Mouse (Mus musculus): ENCODE results near the gene Zeb2.

The Zeb2 gene

DNA sequence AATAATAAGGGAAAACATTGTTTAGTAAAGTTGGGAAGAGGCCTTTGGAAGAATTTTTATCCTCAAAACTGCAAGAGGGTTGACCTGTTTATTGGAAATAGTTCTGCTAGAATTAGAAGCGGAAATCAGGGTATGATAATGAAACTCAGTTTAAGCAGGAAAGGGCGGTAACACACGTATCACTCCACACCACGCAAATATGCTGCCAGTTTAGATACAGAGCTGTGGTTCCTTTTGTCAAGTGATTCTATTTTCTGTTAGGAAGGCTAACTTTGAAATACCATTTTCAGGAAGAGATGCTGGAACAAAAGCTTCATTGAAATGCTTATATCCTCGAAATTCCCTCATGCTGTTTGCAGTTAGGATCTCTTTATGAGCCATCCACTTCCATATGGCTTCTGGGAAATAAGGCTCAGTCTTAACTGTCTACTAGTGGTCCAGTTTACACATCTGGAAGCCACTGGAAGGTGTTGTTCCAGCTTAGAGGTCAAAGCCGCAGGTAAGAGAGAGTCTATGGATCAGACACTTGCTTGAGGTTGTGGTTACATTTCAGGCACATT is 147.0 kb downstream of the Zeb2 start:
- 0 out of 2 replicates have a peak, but pooled peaks have one; percentile 72 for TF ChIP-seq GATA4 (IDR thresholded peaks at IDR 0.05; ENCODE audit: insufficient replicate concordance, low read length)

DNA sequence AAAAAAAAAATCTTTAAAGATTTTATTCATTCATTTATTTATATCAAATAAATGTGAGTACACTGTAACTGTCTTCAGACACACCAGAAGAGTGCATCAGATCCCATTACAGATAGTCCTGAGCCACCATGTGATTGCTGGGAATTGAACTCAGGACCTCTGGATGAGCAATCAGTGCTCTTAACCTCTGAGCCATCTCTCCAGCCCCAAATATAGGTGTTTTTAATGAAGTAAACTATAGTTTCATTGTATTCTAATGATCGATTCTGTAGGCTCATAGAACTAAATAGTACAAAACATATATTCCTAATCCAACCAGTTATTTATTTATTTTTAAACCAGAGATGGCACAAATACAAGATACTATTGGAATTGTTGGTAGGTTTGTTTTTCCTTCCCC is 147.6 kb downstream of the Zeb2 start:
- no peak for TF ChIP-seq GATA4 (IDR thresholded peaks at IDR 0.05; ENCODE audit: insufficient replicate concordance, low read length)

DNA sequence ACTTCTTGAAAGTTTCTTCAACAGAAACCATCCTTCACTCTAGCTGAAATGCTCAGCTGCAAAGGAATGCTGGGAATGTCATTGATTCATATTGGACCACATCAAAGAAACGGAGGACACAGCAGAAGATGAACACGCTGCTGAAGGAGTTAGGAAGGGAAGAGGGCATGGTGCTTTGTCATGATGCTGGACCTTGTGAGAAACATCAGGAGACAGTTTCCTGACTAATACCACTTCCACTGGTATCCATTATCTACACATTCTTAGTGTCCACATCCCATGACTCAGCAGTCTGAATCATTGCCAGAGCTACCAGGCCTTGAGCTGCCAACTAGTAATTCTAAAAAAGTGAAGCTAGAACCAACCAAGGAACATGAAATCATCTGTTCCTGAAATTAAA is 148.0 kb downstream of the Zeb2 start:
- TF ChIP-seq GATA4 (IDR thresholded peaks at IDR 0.05; ENCODE audit: insufficient replicate concordance, low read length), result no peak

DNA sequence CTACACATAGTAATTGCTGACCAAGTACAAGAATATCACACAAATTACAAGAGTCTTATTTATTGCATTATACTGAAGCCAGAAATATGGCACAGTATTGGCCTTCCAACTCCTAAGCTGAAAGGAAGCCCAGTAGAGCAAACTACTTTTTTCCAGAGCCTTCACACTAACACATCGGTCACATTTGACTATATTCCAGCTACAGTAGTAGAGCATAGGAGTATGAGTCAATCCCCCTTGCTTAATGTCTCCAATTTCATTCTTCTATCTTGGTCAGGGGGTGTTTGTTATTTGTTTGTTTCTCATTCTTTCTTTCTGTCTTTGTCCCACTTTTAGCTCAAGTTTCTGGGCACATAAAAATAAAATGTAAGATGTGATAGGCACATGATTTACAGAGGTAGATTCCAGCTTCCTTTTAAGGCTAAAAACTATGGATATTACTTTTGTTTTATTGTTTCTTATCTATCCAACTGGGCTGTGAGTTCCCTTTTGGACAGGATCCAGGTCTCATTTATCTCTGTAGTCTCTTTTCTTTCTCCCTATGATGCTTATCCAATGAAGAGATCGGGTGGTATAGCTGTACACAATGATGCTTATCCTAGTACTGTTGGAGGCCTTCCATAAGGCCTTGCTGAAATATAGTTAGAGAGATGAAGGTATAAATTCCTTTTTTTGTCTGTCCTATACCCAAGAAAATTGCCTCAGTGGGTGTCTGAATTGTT is 151.2 kb downstream of the Zeb2 start:
- TF ChIP-seq GATA4 (IDR thresholded peaks at IDR 0.05; ENCODE audit: insufficient replicate concordance, low read length), result no peak

DNA sequence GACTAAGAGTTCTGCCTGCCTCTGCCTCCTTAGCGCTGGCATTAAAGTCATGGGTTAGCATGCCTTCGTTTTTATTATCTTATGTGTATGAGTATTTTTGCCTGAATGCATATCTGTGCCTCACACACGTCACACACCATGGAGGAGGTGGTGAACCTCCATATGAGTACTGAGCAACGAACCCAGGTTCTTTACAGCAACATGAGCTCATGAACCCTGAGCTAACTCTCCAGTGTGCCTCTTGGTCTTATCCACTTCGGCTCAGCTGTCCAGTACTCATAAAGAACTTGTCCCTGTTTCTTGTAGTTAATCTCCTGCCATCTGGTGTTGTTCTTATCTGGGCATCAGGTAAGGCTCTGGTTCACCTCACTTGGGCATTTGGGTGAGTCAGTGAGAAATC is 154.6 kb downstream of the Zeb2 start:
- no peak for TF ChIP-seq GATA4 (IDR thresholded peaks at IDR 0.05; ENCODE audit: insufficient replicate concordance, low read length)

DNA sequence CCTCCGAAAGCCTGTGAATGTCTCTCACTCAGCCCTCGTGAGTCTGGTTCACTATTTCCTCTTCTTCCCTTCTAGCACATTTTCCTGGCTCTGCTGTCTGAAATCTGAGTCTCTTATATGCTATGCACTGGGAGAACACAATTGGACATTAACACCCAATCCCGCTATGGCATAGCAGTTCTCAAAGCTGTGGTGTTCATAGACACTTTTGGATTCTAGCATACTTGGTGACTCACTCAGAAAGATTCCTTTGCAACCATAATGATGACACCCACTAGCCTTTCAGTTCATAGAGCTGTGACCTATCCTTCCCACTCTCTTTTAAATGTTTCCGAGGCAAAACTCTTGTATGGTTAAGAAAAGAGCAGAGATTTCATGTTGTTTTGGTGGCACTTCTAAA is 156.0 kb downstream of the Zeb2 start:
- TF ChIP-seq GATA4 (IDR thresholded peaks at IDR 0.05; ENCODE audit: insufficient replicate concordance, low read length), result no peak

DNA sequence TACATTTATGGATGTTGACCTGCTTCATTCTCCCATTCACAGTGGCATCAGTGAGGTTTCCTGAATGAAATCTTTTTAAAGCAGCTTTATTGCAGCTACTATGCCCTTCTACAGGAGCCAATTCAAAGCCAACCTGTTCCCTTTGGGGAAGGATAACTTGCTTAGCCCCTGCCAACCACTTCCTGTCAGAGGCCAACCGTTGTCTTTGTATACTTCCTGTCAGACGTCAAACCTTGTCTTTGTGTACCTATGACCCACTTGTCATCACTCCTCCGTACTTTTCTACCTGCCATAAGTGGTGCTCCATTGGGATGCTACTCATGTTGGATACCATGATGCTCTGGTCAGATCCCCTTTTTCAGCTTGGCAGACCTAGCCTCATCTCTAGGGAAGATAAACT is 156.6 kb downstream of the Zeb2 start:
- TF ChIP-seq GATA4 (IDR thresholded peaks at IDR 0.05; ENCODE audit: insufficient replicate concordance, low read length), result no peak

DNA sequence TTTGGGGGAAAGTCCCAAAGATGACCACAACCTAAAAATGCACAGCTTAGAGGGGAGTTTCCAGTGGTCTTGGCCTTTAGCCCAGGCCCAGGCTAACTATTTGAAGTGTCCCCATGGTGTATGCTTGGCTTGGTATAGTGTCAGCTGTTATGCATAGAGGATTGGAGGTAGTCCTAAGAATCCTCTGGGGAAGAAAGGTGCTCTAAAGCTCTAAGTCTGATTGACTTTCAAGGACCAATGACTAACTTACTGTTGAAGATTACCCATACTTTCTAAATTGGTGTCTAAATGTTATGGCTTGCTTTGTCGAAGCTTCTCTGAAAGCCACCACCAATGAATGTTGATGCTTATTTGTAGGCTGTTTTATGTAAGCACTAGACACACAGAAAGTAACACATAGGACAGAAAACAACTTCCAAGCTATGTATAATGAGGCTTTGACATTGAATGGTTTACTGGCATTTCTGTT is 159.8 kb downstream of the Zeb2 start:
- TF ChIP-seq GATA4 (IDR thresholded peaks at IDR 0.05; ENCODE audit: insufficient replicate concordance, low read length), result no peak

DNA sequence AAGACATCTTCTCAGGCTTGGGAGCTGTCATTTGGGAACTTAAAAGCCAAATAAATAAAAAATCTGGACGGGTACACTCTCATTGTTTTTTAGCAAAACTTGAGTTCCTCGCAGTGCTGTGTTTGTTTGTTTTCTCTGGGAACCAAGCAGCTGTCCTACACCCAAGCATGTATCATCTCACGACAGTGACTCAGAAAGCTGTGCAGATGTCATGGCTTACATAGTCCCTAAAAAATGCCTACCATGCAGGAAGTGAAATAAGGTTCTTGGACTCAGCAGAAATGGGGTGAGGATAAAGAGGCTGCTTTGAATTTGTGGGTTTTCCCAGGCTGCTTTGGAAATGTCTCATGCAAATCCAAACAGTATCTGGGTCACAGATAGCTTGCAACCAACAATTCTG is 161.0 kb downstream of the Zeb2 start:
- no peak for TF ChIP-seq GATA4 (IDR thresholded peaks at IDR 0.05; ENCODE audit: insufficient replicate concordance, low read length)

DNA sequence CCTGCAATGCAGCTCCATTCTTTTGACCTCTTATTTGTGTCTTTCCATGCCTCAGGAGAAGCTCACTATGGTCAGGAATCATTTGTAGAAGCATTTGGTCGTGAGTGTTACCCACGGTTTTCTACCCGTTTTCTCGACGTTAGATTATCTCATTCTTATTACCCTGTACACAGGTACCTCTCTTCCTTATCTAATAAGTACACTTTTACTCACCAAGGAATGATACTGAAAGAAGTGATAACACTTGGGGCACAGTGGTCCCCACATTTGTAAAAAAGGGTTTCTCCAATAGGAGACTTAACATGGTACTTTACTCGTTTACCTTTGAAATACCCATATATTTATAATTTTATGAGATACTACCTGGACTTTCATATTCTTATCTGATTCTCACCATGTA is 161.7 kb downstream of the Zeb2 start:
- no peak for TF ChIP-seq GATA4 (IDR thresholded peaks at IDR 0.05; ENCODE audit: insufficient replicate concordance, low read length)

DNA sequence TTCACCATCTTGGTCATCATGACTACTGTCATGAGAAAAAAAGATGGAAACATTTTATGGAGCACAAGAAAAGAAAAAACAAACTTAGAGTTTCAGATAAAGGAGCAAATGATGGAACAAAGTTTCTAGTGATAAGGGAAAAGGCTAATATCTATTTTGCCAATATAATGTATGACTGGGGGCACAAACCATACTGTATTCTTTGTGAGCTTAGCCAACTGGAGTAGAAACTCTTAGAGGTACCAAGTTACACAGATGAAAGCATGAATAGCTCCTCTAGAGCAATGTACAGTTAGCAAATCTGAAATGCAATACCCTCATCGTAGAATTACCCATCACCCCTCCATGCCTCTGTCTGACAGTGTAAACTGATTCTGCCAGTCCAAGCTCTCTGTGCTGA is 163.0 kb downstream of the Zeb2 start:
- TF ChIP-seq GATA4 (IDR thresholded peaks at IDR 0.05; ENCODE audit: insufficient replicate concordance, low read length), result no peak

DNA sequence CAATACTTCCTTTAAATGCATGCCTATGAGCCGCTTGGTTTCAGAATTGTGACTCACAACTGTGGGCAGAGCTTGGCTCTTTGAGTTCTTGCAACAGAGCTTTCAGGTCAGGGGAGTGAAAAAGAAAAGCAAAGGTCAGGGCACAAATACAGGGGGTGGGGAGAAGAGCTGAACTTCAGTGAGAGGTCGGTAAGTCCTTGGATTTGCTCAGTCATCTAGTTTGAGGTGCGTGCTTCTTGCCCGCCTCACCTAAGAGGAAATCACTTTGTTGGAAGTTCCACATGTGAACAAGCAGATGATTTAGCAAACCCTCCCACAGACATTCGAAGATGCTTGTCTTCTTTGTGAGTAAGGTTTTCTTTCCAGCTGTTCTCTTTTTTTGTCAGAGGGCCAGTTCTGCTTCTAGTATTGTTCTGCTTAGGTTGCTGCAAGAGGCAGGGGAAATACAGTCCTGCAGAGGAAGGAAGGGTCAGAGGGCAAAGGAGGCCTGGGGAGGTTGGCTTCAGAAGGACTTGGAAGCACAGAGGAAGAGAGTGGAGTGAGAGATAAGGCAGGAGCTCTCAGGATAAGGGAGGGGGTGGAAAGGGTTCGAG is 164.3 kb downstream of the Zeb2 start:
- TF ChIP-seq GATA4 (IDR thresholded peaks at IDR 0.05; ENCODE audit: insufficient replicate concordance, low read length), result peak; percentile 86; the same call in 1 of the 2 replicates

DNA sequence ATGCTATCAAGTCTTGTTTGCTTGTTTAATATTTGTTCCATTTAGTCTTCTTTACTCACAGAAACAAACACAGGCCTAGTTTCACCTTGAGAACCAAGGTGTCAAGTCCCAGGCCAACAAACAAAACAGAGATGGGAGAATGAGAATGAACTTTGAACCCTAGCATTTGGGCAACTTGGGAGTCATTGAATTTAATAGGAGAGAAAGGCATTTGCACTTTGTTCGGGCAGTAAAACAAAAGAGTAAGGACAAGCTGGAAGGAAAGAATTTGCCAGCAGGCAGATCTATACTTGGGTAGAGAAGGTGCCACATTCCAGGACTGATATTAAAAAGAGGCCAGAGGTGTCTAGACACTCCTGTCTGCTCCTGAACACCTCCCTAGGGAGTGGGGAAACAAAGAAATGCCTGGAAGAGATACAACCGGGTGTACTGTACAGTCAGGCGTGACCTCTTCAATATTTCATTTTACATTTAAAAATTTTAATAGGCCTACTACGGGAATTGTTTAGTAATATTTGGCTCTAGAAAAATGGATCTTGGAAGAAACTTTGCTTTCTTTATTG is 165.5 kb downstream of the Zeb2 start:
- TF ChIP-seq GATA4 (IDR thresholded peaks at IDR 0.05; ENCODE audit: insufficient replicate concordance, low read length), result no peak

DNA sequence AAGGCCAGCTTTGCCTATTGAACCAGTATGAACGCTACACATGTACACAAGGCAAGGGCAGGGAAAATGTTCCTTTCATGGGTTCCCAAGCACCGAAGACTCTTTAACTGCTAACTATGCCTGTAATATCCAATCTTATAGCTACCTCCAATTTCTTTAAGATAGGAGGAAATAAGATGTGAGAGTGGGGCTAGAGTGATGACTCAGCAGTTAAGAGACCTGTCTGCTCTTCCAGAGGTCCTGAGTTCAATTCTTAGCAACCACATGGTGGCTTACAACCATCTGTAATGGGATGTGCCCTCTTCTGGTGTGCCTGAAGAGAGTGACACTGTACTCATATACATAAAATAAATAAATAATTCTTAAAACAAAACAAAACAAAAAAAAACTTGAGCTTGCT is 172.5 kb downstream of the Zeb2 start:
- TF ChIP-seq GATA4 (IDR thresholded peaks at IDR 0.05; ENCODE audit: insufficient replicate concordance, low read length), result no peak

Measured in liver, adult (tissue).